In genomic region chr1:155784343-155785205, GRCm38 (mm10) we compare ENCODE assay signal across 9 mouse cellular contexts. TPM values are rescaled to one million over a fixed set of nuclear protein-coding genes. Genes with fewer than 3 reads are reported as not detected.
DNase-seq lines count a peak whose midpoint lies in the region; ATAC-seq and TF ChIP-seq lines count a peak whose summit lies in the region.
"Had no signal": no experiment of that assay in that cellular context is flagged by ENCODE, and none has a peak within 500 bp of the region (broad histone marks: within the 10 kb centered on the region; RNA-seq: fewer than 3 reads in every experiment).

No protein-coding gene starts in this region.

- peak; percentile 20 to 34 for DNase-seq in urinary bladder, adult 18-20 months (ENCODE audit: low spot score in 2 of 2)
- no peak for DNase-seq in urinary bladder, adult 2 months (ENCODE audit: low spot score)
- peak; percentile 71 to 81 for DNase-seq in cerebellum, postnatal 25 days
- DNase-seq in heart, adult 2 months = peak; percentile 38 to 59
- DNase-seq in liver, embryonic 11.5 days (ENCODE audit: low spot score) = peak; percentile 47
- DNase-seq in neural tube, embryonic 10.5 days (ENCODE audit: extremely low spot score, low spot score) = peak; percentile 69
- peak; percentile 60 for DNase-seq in stomach, postnatal 0 days (ENCODE audit: low spot score)

- WGBS in heart, adult 2 months = 42% methylated on average over 19 of the region's 19 CpGs
- 39% methylated on average over 17 of the region's 19 CpGs for WGBS in intestine, postnatal 0 days
- WGBS in liver, embryonic 11.5 days = 28% methylated on average over 19 of the region's 19 CpGs
- 40% methylated on average over 19 of the region's 19 CpGs for WGBS in stomach, postnatal 0 days

- no peak for TF ChIP-seq POLR2A in heart, adult 2 months (IDR thresholded peaks at IDR 0.05; ENCODE audit: insufficient read depth, low read depth, low read length)

- no peak overlapping the region for H3K4me3 ChIP-seq in heart, adult 2 months
- H3K4me3 ChIP-seq in intestine, postnatal 0 days (ENCODE audit: low read depth, low read length) = no peak overlapping the region
- no peak overlapping the region for H3K4me3 ChIP-seq in liver, embryonic 11.5 days (ENCODE audit: low read depth, low read length)
- no peak overlapping the region for H3K4me3 ChIP-seq in stomach, postnatal 0 days (ENCODE audit: low read depth, low read length)

- no peaks in the 10 kb centered on the region for H3K27me3 ChIP-seq in heart, adult 2 months (ENCODE audit: control insufficient read depth, insufficient read depth, low read length)
- no peaks in the 10 kb centered on the region for H3K27me3 ChIP-seq in intestine, postnatal 0 days (replicated peaks; ENCODE audit: control insufficient read depth, insufficient read depth, low read length)
- H3K27me3 ChIP-seq in liver, embryonic 11.5 days (replicated peaks; ENCODE audit: control insufficient read depth, insufficient read depth, low read length) = no peaks in the 10 kb centered on the region
- H3K27me3 ChIP-seq in stomach, postnatal 0 days (ENCODE audit: control insufficient read depth, insufficient read depth, low read length) = no peaks in the 10 kb centered on the region

- 0 out of 2 replicates have a peak, but pooled peaks have one; percentile 10 for TF ChIP-seq EP300 in heart, adult 2 months (IDR thresholded peaks at IDR 0.05; ENCODE audit: insufficient read depth, low read depth, low read length)
- TF ChIP-seq EP300 in stomach, postnatal 0 days (optimal IDR thresholded peaks at IDR 0.05) = no peak

- no peak overlapping the region for H3K27ac ChIP-seq in heart, adult 2 months
- no peak overlapping the region for H3K27ac ChIP-seq in intestine, postnatal 0 days (ENCODE audit: low read depth, low read length)
- no peak overlapping the region for H3K27ac ChIP-seq in liver, embryonic 11.5 days (ENCODE audit: low read depth, low read length)
- H3K27ac ChIP-seq in stomach, postnatal 0 days (replicated peaks) = no peak overlapping the region
- H3K27ac ChIP-seq: macrophage had no signal

- no peaks in the 10 kb centered on the region for H3K36me3 ChIP-seq in heart, adult 2 months (ENCODE audit: control insufficient read depth, insufficient read depth, low read length)
- H3K36me3 ChIP-seq in intestine, postnatal 0 days (ENCODE audit: control insufficient read depth, insufficient read depth) = peaks cover 64% of the 10 kb centered on the region
- peaks cover 13% of the 10 kb centered on the region for H3K36me3 ChIP-seq in liver, embryonic 11.5 days (ENCODE audit: control insufficient read depth, insufficient read depth, low read length)
- H3K36me3 ChIP-seq in stomach, postnatal 0 days (ENCODE audit: control insufficient read depth, insufficient read depth, low read length) = peaks cover 55% of the 10 kb centered on the region

- no peaks in the 10 kb centered on the region for H3K4me1 ChIP-seq in heart, adult 2 months (ENCODE audit: control insufficient read depth, insufficient read depth, low read length)
- H3K4me1 ChIP-seq in intestine, postnatal 0 days (replicated peaks; ENCODE audit: control insufficient read depth, insufficient read depth, low read length) = no peaks in the 10 kb centered on the region
- H3K4me1 ChIP-seq in liver, embryonic 11.5 days (replicated peaks; ENCODE audit: control insufficient read depth, insufficient read depth, low read length) = peaks cover 8% of the 10 kb centered on the region
- no peaks in the 10 kb centered on the region for H3K4me1 ChIP-seq in stomach, postnatal 0 days (replicated peaks; ENCODE audit: control insufficient read depth, insufficient read depth)

- no peak overlapping the region for H3K4me2 ChIP-seq in intestine, postnatal 0 days (replicated peaks; ENCODE audit: low read depth)
- peak overlapping the region; percentile 47 for H3K4me2 ChIP-seq in liver, embryonic 11.5 days
- no peak overlapping the region for H3K4me2 ChIP-seq in stomach, postnatal 0 days (replicated peaks; ENCODE audit: low read depth)

- intact Hi-C loops in heart, adult 2 months (cut with DNase I) = loop anchor here (1.0 kb wide), 1 partner anchor 209 kb away; no protein-coding TSS in a partner anchor

- ATAC-seq in intestine, postnatal 0 days = no peak
- no peak for ATAC-seq in liver, embryonic 11.5 days (replicated peaks; ENCODE audit: low FRiP score)
- 0 out of 2 replicates have a peak, but pooled peaks have one; percentile 9 for ATAC-seq in stomach, postnatal 0 days (ENCODE audit: low FRiP score, low TSS enrichment)

- H3K9me3 ChIP-seq in intestine, postnatal 0 days (ENCODE audit: control insufficient read depth) = no peaks in the 10 kb centered on the region
- no peaks in the 10 kb centered on the region for H3K9me3 ChIP-seq in liver, embryonic 11.5 days (ENCODE audit: control insufficient read depth, low read length)
- no peaks in the 10 kb centered on the region for H3K9me3 ChIP-seq in stomach, postnatal 0 days (ENCODE audit: control insufficient read depth, low read length)

- TF ChIP-seq CTCF in heart, adult 2 months (IDR thresholded peaks at IDR 0.05) = peak; percentile 74
- peak; percentile 88 for TF ChIP-seq CTCF in intestine, postnatal 0 days (IDR thresholded peaks at IDR 0.05; ENCODE audit: low read depth)
- peak; percentile 81 for TF ChIP-seq CTCF in stomach, postnatal 0 days (IDR thresholded peaks at IDR 0.05; ENCODE audit: low read depth)

- no peak overlapping the region for H3K9ac ChIP-seq in heart, adult 2 months (ENCODE audit: low read depth, low read length)
- no peak overlapping the region for H3K9ac ChIP-seq in intestine, postnatal 0 days (ENCODE audit: low read depth, low read length)
- H3K9ac ChIP-seq in liver, embryonic 11.5 days (ENCODE audit: low read depth, low read length) = no peak overlapping the region
- H3K9ac ChIP-seq in stomach, postnatal 0 days (ENCODE audit: low read length) = no peak overlapping the region

- H3K79me2 ChIP-seq in heart, adult 2 months (replicated peaks; ENCODE audit: control insufficient read depth, insufficient read depth, low read length) = no peaks in the 10 kb centered on the region

RNA-seq across cellular contexts. Expression of gene Qsox1, which starts 28.1 kb away (rescaled TPM):
- polyA plus RNA-seq in urinary bladder, adult 2 months (2012; rRNA removed) = 163 and 166 TPM in 2 replicates
- 10 to 100 TPM; 33.3 to 35.9 TPM for total RNA-seq in heart, adult 2 months (2021)
- 45.7 and 48.6 TPM in 2 replicates for polyA plus RNA-seq in heart, adult 2 months (2012; rRNA removed)
- polyA plus RNA-seq in intestine, postnatal 0 days (2015; fragmentation: Nextera tagmentation; extraction: Ambion mirVana) = 28.4 and 30.1 TPM in 2 replicates
- 22.4 and 26.3 TPM in 2 replicates for polyA plus RNA-seq in liver, embryonic 11.5 days (2014; fragmentation: Nextera tagmentation; extraction: Ambion mirVana)
- 95.7 and 98.0 TPM in 2 replicates for polyA plus RNA-seq in stomach, postnatal 0 days (2015; fragmentation: Nextera tagmentation; extraction: Ambion mirVana)

RNA-seq across cellular contexts. Expression of gene Lhx4, which starts 33.1 kb away (rescaled TPM):
- not detected in 2 replicates for polyA plus RNA-seq in urinary bladder, adult 2 months (2012; rRNA removed)
- not detected for total RNA-seq in heart, adult 2 months (2021)
- polyA plus RNA-seq in heart, adult 2 months (2012; rRNA removed) = not detected in 2 replicates
- 0.01 TPM in 1 of 2 replicates, not detected in the other for polyA plus RNA-seq in intestine, postnatal 0 days (2015; fragmentation: Nextera tagmentation; extraction: Ambion mirVana)
- not detected in 2 replicates for polyA plus RNA-seq in liver, embryonic 11.5 days (2014; fragmentation: Nextera tagmentation; extraction: Ambion mirVana)
- 0.04 and 0.10 TPM in 2 replicates for polyA plus RNA-seq in stomach, postnatal 0 days (2015; fragmentation: Nextera tagmentation; extraction: Ambion mirVana)
- polyA plus RNA-seq: macrophage had no signal
